In the genomic region with DNA sequence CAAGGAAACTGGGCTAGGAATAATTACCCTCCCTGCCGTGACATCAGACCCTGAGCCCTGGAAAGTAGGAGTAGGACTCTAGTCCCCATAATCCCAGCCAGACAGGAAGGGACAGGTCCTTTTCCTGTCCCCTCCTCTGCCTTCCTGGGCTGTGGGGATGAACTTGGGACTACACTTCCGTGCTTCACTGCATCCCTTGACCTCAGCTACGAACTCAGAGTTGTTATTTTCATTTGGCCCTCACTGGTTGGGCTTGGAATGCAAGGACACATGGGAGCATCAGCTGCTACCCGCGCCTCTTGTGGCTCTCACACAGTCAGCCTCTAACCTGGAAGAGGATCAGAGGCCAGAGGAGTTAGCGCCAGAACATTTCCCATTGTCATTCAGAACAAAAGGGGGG, we compare ENCODE assay signal across 20 mouse cellular contexts. TPM values are rescaled to one million over a fixed set of nuclear protein-coding genes. Genes with fewer than 3 reads are reported as not detected.
DNase-seq lines count a peak whose midpoint lies in the region; ATAC-seq and TF ChIP-seq lines count a peak whose summit lies in the region.
"Had no signal": no experiment of that assay in that cellular context is flagged by ENCODE, and none has a peak within 500 bp of the region (broad histone marks: within the 10 kb centered on the region; RNA-seq: fewer than 3 reads in every experiment).

No protein-coding gene starts in this region.

- TF ChIP-seq CTCF in heart, adult 2 months (IDR thresholded peaks at IDR 0.05), result no peak
- no peak for TF ChIP-seq CTCF in kidney, postnatal 0 days (IDR thresholded peaks at IDR 0.05; ENCODE audit: low read depth)
- no peak for TF ChIP-seq CTCF in ES-Bruce4 (IDR thresholded peaks at IDR 0.05; ENCODE audit: low read depth, low read length)

- peaks cover 4% of the 10 kb centered on the region for H3K4me1 ChIP-seq in heart, adult 2 months (ENCODE audit: control insufficient read depth, insufficient read depth, low read length)
- 0 out of 2 replicates have a peak, but pooled peaks cover 4% of the 10 kb centered on the region for H3K4me1 ChIP-seq in kidney, postnatal 0 days (replicated peaks; ENCODE audit: insufficient read depth, low read length)
- peaks cover 9% of the 10 kb centered on the region for H3K4me1 ChIP-seq in ES-Bruce4 (ENCODE audit: control insufficient read depth, insufficient read depth, low read length)
- peaks cover 3% of the 10 kb centered on the region for H3K4me1 ChIP-seq in forebrain, embryonic 14.5 days (ENCODE audit: control insufficient read depth, insufficient read depth, low read length)
- H3K4me1 ChIP-seq: hindbrain, embryonic 13.5 days; liver, embryonic 15.5 days had no signal

- intact Hi-C loops in heart, adult 2 months (cut with DNase I), result loop anchor here (2.0 kb wide), 1 partner anchor 15 kb away; no protein-coding TSS in a partner anchor

- 0 out of 2 replicates have a peak, but pooled peaks have one; percentile 17 for ATAC-seq in kidney, postnatal 0 days (replicated peaks; ENCODE audit: low FRiP score, low read depth)
- ATAC-seq in forebrain, embryonic 14.5 days, result no peak

- H3K9ac ChIP-seq in heart, adult 2 months (ENCODE audit: low read depth, low read length), result no peak overlapping the region
- no peak overlapping the region for H3K9ac ChIP-seq in kidney, postnatal 0 days (ENCODE audit: low read depth, low read length)
- no peak overlapping the region for H3K9ac ChIP-seq in ES-Bruce4 (ENCODE audit: low read depth, poor library complexity, severe bottlenecking)
- H3K9ac ChIP-seq in forebrain, embryonic 14.5 days (ENCODE audit: low read length), result no peak overlapping the region
- H3K9ac ChIP-seq: embryonic facial prominence, embryonic 12.5 days; hindbrain, embryonic 13.5 days; liver, embryonic 15.5 days; midbrain, embryonic 12.5 days had no signal

- 45% methylated on average over 6 of the region's 6 CpGs for WGBS in heart, adult 2 months
- 53% methylated on average over 6 of the region's 6 CpGs for WGBS in kidney, postnatal 0 days
- 81% methylated on average over 6 of the region's 6 CpGs for WGBS in forebrain, embryonic 14.5 days

- no peaks in the 10 kb centered on the region for H3K9me3 ChIP-seq in kidney, postnatal 0 days (replicated peaks; ENCODE audit: low read length)
- no peaks in the 10 kb centered on the region for H3K9me3 ChIP-seq in ES-Bruce4 (replicated peaks; ENCODE audit: control insufficient read depth, insufficient read depth, low read length, poor library complexity, severe bottlenecking)
- H3K9me3 ChIP-seq in forebrain, embryonic 14.5 days (replicated peaks; ENCODE audit: control insufficient read depth, low read length), result no peaks in the 10 kb centered on the region
- H3K9me3 ChIP-seq: embryonic facial prominence, embryonic 12.5 days; hindbrain, embryonic 13.5 days; liver, embryonic 15.5 days; midbrain, embryonic 12.5 days had no signal

- peak; percentile 71; the same call in 1 of the 2 replicates for TF ChIP-seq EP300 in heart, adult 2 months (IDR thresholded peaks at IDR 0.05; ENCODE audit: insufficient read depth, low read depth, low read length)
- peak; percentile 71; the same call in 1 of the 2 replicates for TF ChIP-seq EP300 in ES-Bruce4 (IDR thresholded peaks at IDR 0.05; ENCODE audit: insufficient read depth, low read depth, low read length)

- H3K4me2 ChIP-seq in kidney, postnatal 0 days (ENCODE audit: low read length), result no peak overlapping the region
- no peak overlapping the region for H3K4me2 ChIP-seq in forebrain, embryonic 14.5 days (ENCODE audit: low read length)
- H3K4me2 ChIP-seq: embryonic facial prominence, embryonic 12.5 days; hindbrain, embryonic 13.5 days; liver, embryonic 15.5 days; midbrain, embryonic 12.5 days had no signal

- no peaks in the 10 kb centered on the region for H3K79me2 ChIP-seq in heart, adult 2 months (replicated peaks; ENCODE audit: control insufficient read depth, insufficient read depth, low read length)

- peak; percentile 37 to 40 for DNase-seq in heart, adult 2 months
- DNase-seq in heart, postnatal 4 days, result no peak
- no peak for DNase-seq in kidney, postnatal 0 days (ENCODE audit: low spot score)
- no peak for DNase-seq in kidney, postnatal 14 days
- DNase-seq in R1 (ENCODE audit: low read depth, low spot score), result peak; percentile 88
- DNase-seq in forebrain, embryonic 14.5 days (ENCODE audit: low spot score), result no peak
- DNase-seq: adrenal gland, adult 2 months; B cell, adult 2 months; cerebellum, adult 18-20 months; cerebellum, postnatal 14 days; kidney, adult 11 months; left cerebral cortex, postnatal 4 days; liver; right cerebral cortex, postnatal 14 days had no signal

- no peak for TF ChIP-seq POLR2A in heart, adult 2 months (IDR thresholded peaks at IDR 0.05; ENCODE audit: insufficient read depth, low read depth, low read length)
- TF ChIP-seq POLR2A in ES-Bruce4 (IDR thresholded peaks at IDR 0.05; ENCODE audit: insufficient read depth, low read length), result no peak

- peak overlapping the region; percentile 62 for H3K27ac ChIP-seq in heart, adult 2 months
- H3K27ac ChIP-seq in kidney, postnatal 0 days, result no peak overlapping the region
- H3K27ac ChIP-seq in ES-Bruce4 (ENCODE audit: insufficient read depth, low read length), result peak overlapping the region; percentile 80
- no peak overlapping the region for H3K27ac ChIP-seq in forebrain, embryonic 14.5 days (ENCODE audit: low read depth, low read length)
- H3K27ac ChIP-seq: embryonic facial prominence, embryonic 12.5 days; hindbrain, embryonic 13.5 days; liver, embryonic 15.5 days; midbrain, embryonic 12.5 days had no signal

- no peak overlapping the region for H3K4me3 ChIP-seq in heart, adult 2 months
- no peak overlapping the region for H3K4me3 ChIP-seq in kidney, postnatal 0 days (replicated peaks; ENCODE audit: low read depth, low read length)
- H3K4me3 ChIP-seq in ES-Bruce4 (ENCODE audit: low read depth, low read length), result 0 out of 2 replicates have a peak overlapping the region, but pooled peaks have one; percentile 1
- no peak overlapping the region for H3K4me3 ChIP-seq in forebrain, embryonic 14.5 days (ENCODE audit: low read depth, low read length)
- H3K4me3 ChIP-seq: embryonic facial prominence, embryonic 12.5 days; hindbrain, embryonic 13.5 days; liver, embryonic 15.5 days; midbrain, embryonic 12.5 days had no signal

- H3K27me3 ChIP-seq in heart, adult 2 months (ENCODE audit: control insufficient read depth, insufficient read depth, low read length), result no peaks in the 10 kb centered on the region
- H3K27me3 ChIP-seq in kidney, postnatal 0 days (ENCODE audit: insufficient read depth, low read length), result no peaks in the 10 kb centered on the region
- no peaks in the 10 kb centered on the region for H3K27me3 ChIP-seq in ES-Bruce4 (ENCODE audit: control insufficient read depth, insufficient read depth, low read length, poor library complexity, severe bottlenecking)
- no peaks in the 10 kb centered on the region for H3K27me3 ChIP-seq in forebrain, embryonic 14.5 days (replicated peaks; ENCODE audit: control insufficient read depth, insufficient read depth, low read length)
- H3K27me3 ChIP-seq: CH12.LX; embryonic facial prominence, embryonic 12.5 days; hindbrain, embryonic 13.5 days; liver, embryonic 15.5 days had no signal

- H3K36me3 ChIP-seq in heart, adult 2 months (ENCODE audit: control insufficient read depth, insufficient read depth, low read length), result no peaks in the 10 kb centered on the region; the same call in 1 of the 2 replicates
- H3K36me3 ChIP-seq in kidney, postnatal 0 days (ENCODE audit: insufficient read depth, low read length), result no peaks in the 10 kb centered on the region
- H3K36me3 ChIP-seq in ES-Bruce4 (ENCODE audit: control insufficient read depth, insufficient read depth, low read length, poor library complexity, severe bottlenecking), result no peaks in the 10 kb centered on the region
- no peaks in the 10 kb centered on the region for H3K36me3 ChIP-seq in forebrain, embryonic 14.5 days (ENCODE audit: control insufficient read depth, insufficient read depth, low read length)
- H3K36me3 ChIP-seq: hindbrain, embryonic 13.5 days; liver, embryonic 15.5 days; midbrain, embryonic 12.5 days had no signal

RNA-seq across cellular contexts. Expression of gene Akap2, which starts 27.5 kb away (rescaled TPM):
- 100 to 1,000 TPM in 1 of 2 experiments, 10 to 100 TPM in 1; 86.4 to 106 TPM for total RNA-seq in heart, adult 2 months (2021)
- polyA plus RNA-seq in heart, adult 2 months (2012; rRNA removed), result 72.4 and 95.9 TPM in 2 replicates
- 100 to 1,000 TPM; 160 TPM for total RNA-seq in heart, postnatal 4 days (2021)
- 20.5 and 24.7 TPM in 2 replicates for polyA plus RNA-seq in kidney, postnatal 0 days (2015; fragmentation: Nextera tagmentation; extraction: Ambion mirVana)
- polyA plus RNA-seq in ES-Bruce4 (2011; ENCODE audit: insufficient read depth, insufficient read length, low read depth, missing spikeins), result 91.4 and 96.5 TPM in 2 replicates
- polyA plus RNA-seq in forebrain, embryonic 14.5 days (2014; fragmentation: Nextera tagmentation; extraction: Ambion mirVana), result 5.0 and 5.7 TPM in 2 replicates

Comparison
In these comparisons a context has a peak if more than half of its experiments do, and no peak if none do; other contexts are left out.
1. DNase-seq: peak in heart, adult 2 months (2 of 2) and R1 (single experiment); none in heart, postnatal 4 days (single experiment), kidney, postnatal 0 days (single experiment), kidney, postnatal 14 days (single experiment) and forebrain, embryonic 14.5 days (single experiment).
2. H3K27ac ChIP-seq: peak in heart, adult 2 months (single experiment) and ES-Bruce4 (single experiment); none in kidney, postnatal 0 days (single experiment) and forebrain, embryonic 14.5 days (single experiment).